8 mouse cellular contexts compared by ENCODE assay signal in genomic region chr4:138462971-138463831, GRCm38 (mm10). TPM values are rescaled to one million over a fixed set of nuclear protein-coding genes. Genes with fewer than 3 reads are reported as not detected.
A peak's percentile ranks its signal among the peaks of the same experiment; 100 is the strongest.
DNase-seq lines count a peak whose midpoint lies in the region; ATAC-seq and TF ChIP-seq lines count a peak whose summit lies in the region.

No protein-coding gene starts in this region.

- H3K4me3 ChIP-seq in kidney, adult 2 months (ENCODE audit: insufficient read depth, low read depth, low read length) = 0 out of 2 replicates have a peak overlapping the region, but pooled peaks have one; percentile 5
- H3K4me3 ChIP-seq in liver, embryonic 15.5 days (replicated peaks) = no peak overlapping the region

- TF ChIP-seq CTCF in kidney, adult 2 months (conservative IDR thresholded peaks at IDR 0.05; ENCODE audit: insufficient read depth, insufficient read length, low read depth, low read length) = no peak

- ATAC-seq in frontal cortex, adult (ENCODE audit: low TSS enrichment) = peak; percentile 46
- ATAC-seq in liver, embryonic 15.5 days (ENCODE audit: insufficient read depth) = no peak

- peak overlapping the region; percentile 82 for H3K27ac ChIP-seq in kidney, adult 2 months (ENCODE audit: insufficient read depth, low read depth, low read length)
- peak overlapping the region; percentile 66 for H3K27ac ChIP-seq in liver, embryonic 15.5 days (replicated peaks)

- no peaks in the 10 kb centered on the region for H3K36me3 ChIP-seq in kidney, adult 2 months (ENCODE audit: control insufficient read depth, insufficient read depth, low read length)
- no peaks in the 10 kb centered on the region for H3K36me3 ChIP-seq in liver, embryonic 15.5 days (replicated peaks)

- peak overlapping the region; percentile 39 for H3K4me2 ChIP-seq in liver, embryonic 15.5 days

- H3K4me1 ChIP-seq in kidney, adult 2 months (ENCODE audit: control insufficient read depth, insufficient read depth, low read length) = peaks cover 48% of the 10 kb centered on the region
- H3K4me1 ChIP-seq in liver, embryonic 15.5 days (replicated peaks) = peaks cover 28% of the 10 kb centered on the region

- no peaks in the 10 kb centered on the region for H3K27me3 ChIP-seq in kidney, adult 2 months (replicated peaks; ENCODE audit: control insufficient read depth, insufficient read depth, low read length)
- H3K27me3 ChIP-seq in liver, embryonic 15.5 days = peaks cover 81% of the 10 kb centered on the region

- H3K9me3 ChIP-seq in liver, embryonic 15.5 days (replicated peaks) = no peaks in the 10 kb centered on the region

- H3K9ac ChIP-seq in liver, embryonic 15.5 days = no peak overlapping the region

- no peak for TF ChIP-seq POLR2A in kidney, adult 2 months (IDR thresholded peaks at IDR 0.05; ENCODE audit: low read depth, low read length)

- peak; percentile 30 for DNase-seq in cerebellum, adult 9-11 months
- DNase-seq in cerebellum, adult 8-10 months = no peak
- DNase-seq in ZHBTc4 (ENCODE audit: low read depth, low spot score) = peak; percentile 50
- peak; percentile 80 for DNase-seq in kidney, adult 2 months
- DNase-seq in right cerebral cortex, postnatal 25 days = peak; percentile 52
- DNase-seq in ovary, adult 18-20 months (ENCODE audit: low spot score) = no peak

- WGBS in kidney, adult 2 months = 6% methylated on average over 11 of the region's 11 CpGs
- 4% methylated on average over 11 of the region's 11 CpGs for WGBS in liver, embryonic 15.5 days (ENCODE audit: insufficient replicate concordance)

RNA-seq across cellular contexts. Expression of gene Camk2n1, which starts 9.1 kb away (rescaled TPM):
- polyA plus RNA-seq in kidney, adult 2 months (2012; rRNA removed) = 39.6 and 40.1 TPM in 2 replicates
- 1.3 and 1.4 TPM in 2 replicates for polyA plus RNA-seq in liver, embryonic 15.5 days (2015; fragmentation: Nextera tagmentation; extraction: Ambion mirVana)

RNA-seq across cellular contexts. Expression of gene Mul1, which starts 28.7 kb away (rescaled TPM):
- 31.3 and 31.8 TPM in 2 replicates for polyA plus RNA-seq in kidney, adult 2 months (2012; rRNA removed)
- polyA plus RNA-seq in liver, embryonic 15.5 days (2015; fragmentation: Nextera tagmentation; extraction: Ambion mirVana) = 7.8 and 8.6 TPM in 2 replicates

Comparison
In these comparisons a context has a peak if more than half of its experiments do, and no peak if none do; other contexts are left out.
1. DNase-seq: peak in cerebellum, adult 9-11 months (single experiment), ZHBTc4 (single experiment), kidney, adult 2 months (single experiment) and right cerebral cortex, postnatal 25 days (single experiment); none in cerebellum, adult 8-10 months (single experiment) and ovary, adult 18-20 months (single experiment).
2. RNA of gene Camk2n1, which starts 9.1 kb away (polyA plus RNA-seq): 39.6 to 40.1 TPM in kidney, adult 2 months; 1.3 to 1.4 TPM in liver, embryonic 15.5 days; every median in the first group is over 10 times any median in the second.